Mouse (Mus musculus): ENCODE results near the gene Cped1.

Gene Cped1

GRCm38 (mm10) chr6:22157461-22157860 lies 171.7 kb downstream of the Cped1 start:
- no peak for DNase-seq (ENCODE audit: low read depth, low spot score)

GRCm38 (mm10) chr6:22161944-22162343 lies 176.2 kb downstream of the Cped1 start:
- DNase-seq (ENCODE audit: low read depth, low spot score) = no peak

- no peak for DNase-seq (ENCODE audit: low read depth, low spot score)
Measured at GRCm38 (mm10) chr6:22168388-22168787, 182.7 kb downstream of the Cped1 start.

- DNase-seq (ENCODE audit: low read depth, low spot score) = no peak
Measured at GRCm38 (mm10) chr6:22178721-22179295, 193.1 kb downstream of the Cped1 start.

DNA sequence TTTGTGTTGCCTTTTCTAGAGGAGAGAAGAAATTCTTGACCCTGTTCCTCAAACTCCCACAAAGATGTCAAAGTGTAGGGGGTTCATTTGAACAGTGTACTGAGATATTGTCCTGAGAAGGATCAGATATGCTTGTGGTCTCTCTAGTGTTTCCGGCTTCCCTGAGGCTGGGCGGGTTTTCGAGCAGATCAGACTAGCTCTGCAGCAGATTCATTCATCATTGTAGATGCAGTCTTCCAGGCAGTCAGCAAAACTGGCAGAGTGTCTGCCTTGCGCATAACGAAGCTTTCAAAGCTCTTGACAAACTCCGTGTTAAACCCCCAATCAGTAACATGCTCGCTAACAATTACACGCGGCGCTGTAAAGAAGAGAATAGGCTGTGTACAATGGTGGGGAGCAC lies 194.6 kb downstream of the Cped1 start:
- DNase-seq (ENCODE audit: low read depth, low spot score) = no peak

- DNase-seq (ENCODE audit: low read depth, low spot score) = no peak
Measured at GRCm38 (mm10) chr6:22186967-22187366, 201.3 kb downstream of the Cped1 start.

DNA sequence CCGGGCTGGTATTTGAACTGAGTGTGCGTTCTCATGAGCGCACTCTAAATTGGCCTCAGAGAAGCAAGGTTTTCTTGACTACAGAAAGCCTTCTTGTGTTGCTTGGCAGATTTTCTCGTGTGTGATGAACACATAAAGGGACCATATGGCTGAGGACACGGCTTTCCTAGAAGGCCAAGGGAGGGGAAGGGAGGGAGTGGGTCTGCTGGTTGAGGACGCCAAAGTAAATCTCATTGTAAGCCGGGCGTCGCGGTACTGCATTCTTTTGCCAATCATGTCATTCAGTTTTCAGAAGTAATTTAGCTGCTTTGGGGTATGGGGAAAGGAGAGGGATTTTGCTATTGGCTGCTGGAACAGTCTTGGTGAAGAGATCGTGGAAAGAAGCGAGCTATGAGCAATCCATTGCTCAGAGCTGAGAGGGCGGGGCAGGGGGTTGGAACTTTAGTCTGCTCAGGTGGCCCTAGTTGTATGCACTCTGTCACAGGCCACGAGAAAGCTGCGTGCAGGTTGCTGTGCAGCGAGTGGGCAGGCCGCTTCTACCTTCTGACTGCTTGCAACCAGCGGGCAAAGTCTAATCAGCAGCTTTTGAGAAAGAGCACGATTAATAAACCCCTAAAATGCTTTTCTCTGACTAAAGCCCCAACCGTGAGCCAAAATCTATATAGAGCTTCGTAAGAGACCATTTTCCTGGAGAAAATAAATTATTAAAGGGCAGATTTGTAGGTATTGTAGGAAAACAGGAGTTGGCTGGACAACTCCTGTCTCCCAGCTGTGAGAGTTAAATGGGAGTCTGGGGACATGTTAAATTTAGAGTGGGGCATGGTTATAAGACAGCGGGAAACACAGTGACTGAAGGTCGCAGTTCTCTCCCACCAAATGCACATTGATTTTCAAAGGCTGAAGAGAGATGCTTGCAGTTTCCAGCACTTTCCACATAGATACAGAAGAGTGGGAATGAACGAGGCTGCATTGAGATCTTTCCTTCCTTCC lies 203.9 kb downstream of the Cped1 start:
- no peak for DNase-seq (ENCODE audit: low read depth, low spot score)

DNA sequence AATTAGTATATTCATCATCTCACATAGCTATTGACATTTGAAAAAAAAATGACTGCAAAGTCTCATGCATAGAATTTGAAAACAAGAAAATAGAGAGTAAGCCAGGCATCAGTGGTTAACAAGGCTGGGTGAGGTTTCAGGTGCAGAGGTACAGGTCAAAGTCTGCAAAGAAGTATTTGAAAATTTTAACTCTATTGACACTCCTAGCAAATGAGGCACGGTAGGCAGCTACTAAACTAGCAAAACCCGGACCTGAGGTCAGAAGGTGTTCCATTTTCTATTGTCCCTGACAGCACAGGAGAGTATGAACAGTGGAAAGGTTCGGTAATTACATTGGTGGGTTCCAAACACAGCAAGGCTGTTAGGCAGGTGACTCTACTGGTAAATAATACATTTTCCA lies 212.9 kb downstream of the Cped1 start:
- no peak for DNase-seq (ENCODE audit: low read depth, low spot score)

DNA sequence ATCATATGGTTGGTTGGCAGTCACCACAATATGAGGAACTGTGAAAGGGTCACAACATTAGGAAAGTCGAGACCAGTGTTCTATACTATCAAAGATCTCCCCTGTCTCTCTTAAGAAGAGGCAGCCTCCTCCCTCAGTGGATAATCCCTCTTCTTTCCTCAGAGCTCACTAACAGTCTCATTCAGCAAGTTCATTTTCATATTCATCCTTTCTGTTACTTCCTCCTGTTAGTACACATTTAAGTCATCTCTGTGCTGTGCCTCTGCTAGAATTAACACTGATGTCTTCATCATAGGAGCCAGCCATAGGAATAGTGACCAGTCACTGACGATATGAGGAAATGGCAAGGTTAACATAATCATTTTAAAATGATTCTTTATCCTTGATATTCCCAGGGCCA lies 213.8 kb downstream of the Cped1 start:
- DNase-seq (ENCODE audit: low read depth, low spot score) = no peak

DNA sequence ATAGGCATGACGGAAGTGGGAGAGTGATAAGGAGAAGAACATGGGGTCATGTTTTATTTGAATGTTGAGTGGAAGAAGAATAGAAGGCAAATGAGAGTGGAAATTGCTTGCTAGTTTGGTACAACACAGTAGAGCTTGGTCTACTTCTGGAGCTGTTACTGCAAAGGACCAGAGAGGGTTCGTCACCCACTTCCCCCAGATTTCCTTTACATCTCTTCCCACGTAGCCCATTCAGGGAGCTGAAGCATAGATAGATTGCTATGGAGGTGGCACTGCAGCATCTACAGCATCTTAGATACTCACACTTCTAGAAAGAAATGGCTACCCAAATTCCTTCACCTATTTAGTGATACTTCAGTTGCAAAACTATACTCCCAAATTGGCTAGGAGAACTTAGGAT lies 214.4 kb downstream of the Cped1 start:
- DNase-seq (ENCODE audit: low read depth, low spot score) = no peak

DNA sequence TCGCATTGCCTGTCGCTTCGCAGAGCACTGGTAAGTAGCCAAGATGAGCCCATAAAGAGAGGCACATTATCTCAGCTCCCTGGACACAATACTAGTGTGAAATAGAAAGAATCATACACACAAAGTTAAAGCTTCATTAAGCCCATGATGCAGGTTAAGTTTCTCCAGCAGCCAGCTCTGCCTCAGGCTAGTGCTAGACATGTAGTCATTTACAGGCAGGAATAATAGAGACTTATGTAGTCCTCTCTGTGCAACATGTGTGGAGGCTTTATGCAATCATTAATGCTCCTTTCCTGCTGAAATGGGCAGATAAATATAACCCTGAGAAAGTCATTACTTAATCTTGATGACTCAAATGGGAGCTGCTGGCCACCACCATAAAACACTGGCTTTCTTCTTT lies 216.2 kb downstream of the Cped1 start:
- no peak for DNase-seq (ENCODE audit: low read depth, low spot score)

DNA sequence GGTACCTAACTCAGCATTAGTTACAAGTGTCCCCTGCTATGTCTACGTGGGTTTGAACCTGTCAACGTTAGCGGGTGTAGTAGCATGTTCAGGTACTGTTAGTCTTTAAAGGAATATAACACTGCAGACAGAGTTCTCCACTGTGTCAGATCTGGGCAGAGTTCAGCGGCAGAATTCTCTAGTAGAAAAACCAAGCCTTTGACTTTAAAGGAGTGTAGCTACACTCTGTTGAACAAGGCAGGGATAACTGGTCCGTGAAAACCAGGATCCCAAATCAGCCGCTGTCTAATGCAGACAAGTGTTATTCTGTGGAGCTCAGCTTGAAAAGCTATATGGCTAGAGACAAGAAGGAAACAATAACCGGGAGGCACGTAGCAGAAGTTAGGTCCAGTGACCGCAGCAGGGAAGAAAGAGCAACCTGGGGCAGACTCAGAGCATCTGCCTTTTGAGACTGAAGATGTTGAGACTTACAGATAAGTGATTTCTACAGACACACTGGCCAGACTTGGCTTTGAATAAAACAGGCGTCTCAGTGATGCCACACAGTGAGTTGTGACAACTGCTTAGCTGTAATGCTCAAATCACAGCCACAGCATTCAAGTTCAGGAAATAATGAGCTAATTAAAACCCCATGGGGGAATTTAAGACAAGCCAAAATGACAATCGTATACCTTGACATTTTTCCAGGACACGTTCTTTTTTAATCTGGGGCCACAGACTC lies 219.5 kb downstream of the Cped1 start:
- no peak for DNase-seq (ENCODE audit: low read depth, low spot score)

- DNase-seq (ENCODE audit: low read depth, low spot score) = no peak
Measured at GRCm38 (mm10) chr6:22205751-22206121, 220.0 kb downstream of the Cped1 start.

DNA sequence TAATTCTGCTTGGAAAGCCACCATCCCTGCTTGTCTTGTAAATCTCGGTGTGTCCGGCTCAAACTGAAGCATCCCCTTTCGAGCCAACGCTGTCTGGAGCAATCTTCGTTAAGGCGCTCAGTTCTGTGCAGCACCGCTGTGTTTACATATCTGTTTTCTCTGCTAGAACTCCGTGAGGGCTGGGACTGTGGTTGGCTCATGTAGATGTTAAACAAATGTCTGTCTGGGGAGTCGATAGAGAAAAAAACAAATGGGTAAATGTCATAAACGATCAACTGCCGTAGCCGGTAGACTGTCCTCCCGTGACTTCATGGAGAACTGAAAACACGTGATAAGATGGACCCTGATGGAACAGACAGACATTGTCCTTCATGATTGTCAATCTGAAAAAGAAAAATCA lies 220.5 kb downstream of the Cped1 start:
- DNase-seq (ENCODE audit: low read depth, low spot score) = no peak

GRCm38 (mm10) chr6:22206630-22207293 lies 221.0 kb downstream of the Cped1 start:
- no peak for DNase-seq (ENCODE audit: low read depth, low spot score)

DNA sequence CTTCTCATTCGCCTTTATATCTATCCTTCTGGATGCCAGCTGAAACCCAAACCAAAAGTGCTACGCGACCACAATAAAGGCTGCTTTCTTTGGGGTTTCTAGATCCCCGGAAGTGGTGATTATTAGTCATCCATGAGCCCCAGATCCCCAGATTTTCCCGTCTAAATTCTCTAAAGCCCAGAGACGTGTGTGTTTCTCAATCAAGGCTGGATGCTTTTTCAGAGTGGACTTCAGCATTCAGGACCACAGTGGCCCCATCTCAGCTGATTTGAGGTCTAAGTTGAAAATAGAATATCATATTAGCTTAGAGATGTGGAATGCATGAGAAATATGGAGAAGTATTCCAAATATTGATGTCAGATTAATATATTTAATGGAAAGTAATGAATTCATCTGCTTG lies 226.4 kb downstream of the Cped1 start:
- DNase-seq (ENCODE audit: low read depth, low spot score) = no peak

DNA sequence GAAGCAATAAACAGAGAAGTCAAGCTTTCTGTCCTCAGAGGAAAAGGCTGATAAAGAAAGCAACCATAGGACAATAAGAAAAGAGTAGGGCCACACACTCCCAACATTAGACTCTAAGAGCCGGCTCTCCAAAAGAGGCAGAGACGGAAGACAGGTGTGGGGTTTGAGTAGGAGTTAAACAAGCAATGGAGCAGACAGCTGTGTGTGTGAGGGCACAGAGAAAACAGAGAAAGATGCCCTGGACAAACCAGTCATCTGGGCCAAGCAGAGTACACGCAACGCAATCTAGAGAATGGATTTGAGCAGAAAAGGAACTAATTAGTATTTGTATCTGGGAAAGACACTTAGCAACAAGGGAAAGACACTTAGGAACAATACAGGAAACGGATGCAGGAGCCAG lies 227.5 kb downstream of the Cped1 start:
- no peak for DNase-seq (ENCODE audit: low read depth, low spot score)

- no peak for DNase-seq (ENCODE audit: low read depth, low spot score)
Measured at GRCm38 (mm10) chr6:22213813-22214212, 228.1 kb downstream of the Cped1 start.

- no peak for DNase-seq (ENCODE audit: low read depth, low spot score)
Measured at GRCm38 (mm10) chr6:22214665-22215064, 228.9 kb downstream of the Cped1 start.

- DNase-seq (ENCODE audit: low read depth, low spot score) = no peak
Measured at GRCm38 (mm10) chr6:22216276-22216973, 230.7 kb downstream of the Cped1 start.

GRCm38 (mm10) chr6:22221134-22221533 lies 235.4 kb downstream of the Cped1 start:
- no peak for DNase-seq (ENCODE audit: low read depth, low spot score)

Data from R1 (cell line).